Mouse (Mus musculus): ENCODE measurements around the gene Stx4a. TPM values are rescaled to one million over a fixed set of nuclear protein-coding genes. Genes with fewer than 3 reads are reported as not detected.

Stx4a gene
- polyA plus RNA-seq, 1 experiment from 2014 or later, result 28.0 TPM

GRCm38 (mm10) chr7:127880431-127880830, 56.3 kb downstream of the Stx4a start:
- ATAC-seq (ENCODE audit: low read depth) (no peak), DNase-seq (ENCODE audit: low spot score) (no peak)
- 89% methylated on average over 12 of the region's 12 CpGs for WGBS
- Histone ChIP-seq H3K36me3 (ENCODE audit: control insufficient read depth, insufficient read depth, low read length) (peaks cover 77% of the 10 kb centered on the region), H3K9ac (ENCODE audit: low read depth, low read length) (no peak overlapping the region), H3K9me3 (ENCODE audit: control insufficient read depth, low read length) (no peaks in the 10 kb centered on the region), H3K27ac (replicated peaks; ENCODE audit: low read depth, low read length) (no peak overlapping the region), H3K27me3 (replicated peaks; ENCODE audit: control insufficient read depth, insufficient read depth, low read length) (no peaks in the 10 kb centered on the region), H3K4me3 (ENCODE audit: low read depth, low read length) (no peak overlapping the region), H3K4me2 (ENCODE audit: low read depth, low read length) (no peak overlapping the region), H3K4me1 (ENCODE audit: control insufficient read depth, insufficient read depth, low read length) (peaks cover 7% of the 10 kb centered on the region)

GRCm38 (mm10) chr7:127885951-127886350, 61.9 kb downstream of the Stx4a start:
- Histone ChIP-seq H3K4me1 (ENCODE audit: control insufficient read depth, insufficient read depth, low read length) (no peaks in the 10 kb centered on the region; the same call in 1 of the 2 replicates), H3K4me2 (ENCODE audit: low read depth, low read length) (no peak overlapping the region), H3K27ac (replicated peaks; ENCODE audit: low read depth, low read length) (no peak overlapping the region), H3K9ac (ENCODE audit: low read depth, low read length) (no peak overlapping the region), H3K9me3 (ENCODE audit: control insufficient read depth, low read length) (no peaks in the 10 kb centered on the region), H3K4me3 (ENCODE audit: low read depth, low read length) (no peak overlapping the region), H3K36me3 (ENCODE audit: control insufficient read depth, insufficient read depth, low read length) (peaks cover 91% of the 10 kb centered on the region), H3K27me3 (replicated peaks; ENCODE audit: control insufficient read depth, insufficient read depth, low read length) (no peaks in the 10 kb centered on the region)
- DNase-seq (ENCODE audit: low spot score) (peak; percentile 48), ATAC-seq (ENCODE audit: low read depth) (0 out of 2 replicates have a peak, but pooled peaks have one; percentile 10)
- 60% methylated on average over 6 of the region's 6 CpGs for WGBS

GRCm38 (mm10) chr7:127886551-127886950, 62.5 kb downstream of the Stx4a start:
- Histone ChIP-seq H3K9ac (ENCODE audit: low read depth, low read length) (0 out of 2 replicates have a peak overlapping the region, but pooled peaks have one; percentile 25), H3K9me3 (ENCODE audit: control insufficient read depth, low read length) (no peaks in the 10 kb centered on the region), H3K4me1 (ENCODE audit: control insufficient read depth, insufficient read depth, low read length) (no peaks in the 10 kb centered on the region; the same call in 1 of the 2 replicates), H3K27me3 (replicated peaks; ENCODE audit: control insufficient read depth, insufficient read depth, low read length) (no peaks in the 10 kb centered on the region), H3K4me2 (ENCODE audit: low read depth, low read length) (no peak overlapping the region), H3K36me3 (ENCODE audit: control insufficient read depth, insufficient read depth, low read length) (peaks cover 85% of the 10 kb centered on the region), H3K4me3 (ENCODE audit: low read depth, low read length) (no peak overlapping the region), H3K27ac (replicated peaks; ENCODE audit: low read depth, low read length) (no peak overlapping the region)
- 84% methylated on average over 6 of the region's 6 CpGs for WGBS
- ATAC-seq (ENCODE audit: low read depth) (no peak), DNase-seq (ENCODE audit: low spot score) (no peak)

GRCm38 (mm10) chr7:127887191-127887590, 63.1 kb downstream of the Stx4a start:
- H3K4me2 ChIP-seq (ENCODE audit: low read depth, low read length), result no peak overlapping the region
- no peak for DNase-seq (ENCODE audit: low spot score)
- WGBS, result 84% methylated on average over 5 of the region's 8 CpGs
- no peaks in the 10 kb centered on the region for H3K9me3 ChIP-seq (ENCODE audit: control insufficient read depth, low read length)
- no peaks in the 10 kb centered on the region; the same call in 1 of the 2 replicates for H3K4me1 ChIP-seq (ENCODE audit: control insufficient read depth, insufficient read depth, low read length)
- H3K27ac ChIP-seq (replicated peaks; ENCODE audit: low read depth, low read length), result no peak overlapping the region
- no peak overlapping the region for H3K4me3 ChIP-seq (ENCODE audit: low read depth, low read length)
- no peak overlapping the region for H3K9ac ChIP-seq (ENCODE audit: low read depth, low read length)
- ATAC-seq (ENCODE audit: low read depth), result no peak
- peaks cover 81% of the 10 kb centered on the region for H3K36me3 ChIP-seq (ENCODE audit: control insufficient read depth, insufficient read depth, low read length)
- H3K27me3 ChIP-seq (replicated peaks; ENCODE audit: control insufficient read depth, insufficient read depth, low read length), result no peaks in the 10 kb centered on the region

GRCm38 (mm10) chr7:127887781-127888180, 63.7 kb downstream of the Stx4a start:
- Histone ChIP-seq H3K4me1 (ENCODE audit: control insufficient read depth, insufficient read depth, low read length) (no peaks in the 10 kb centered on the region; the same call in 1 of the 2 replicates), H3K9me3 (ENCODE audit: control insufficient read depth, low read length) (no peaks in the 10 kb centered on the region), H3K27me3 (replicated peaks; ENCODE audit: control insufficient read depth, insufficient read depth, low read length) (no peaks in the 10 kb centered on the region), H3K4me3 (ENCODE audit: low read depth, low read length) (no peak overlapping the region), H3K4me2 (ENCODE audit: low read depth, low read length) (no peak overlapping the region), H3K9ac (ENCODE audit: low read depth, low read length) (no peak overlapping the region), H3K36me3 (ENCODE audit: control insufficient read depth, insufficient read depth, low read length) (peaks cover 81% of the 10 kb centered on the region), H3K27ac (replicated peaks; ENCODE audit: low read depth, low read length) (no peak overlapping the region)
- ATAC-seq (ENCODE audit: low read depth) (no peak), DNase-seq (ENCODE audit: low spot score) (no peak)
- 77% methylated on average over 3 of the region's 3 CpGs for WGBS

- H3K27ac ChIP-seq (replicated peaks; ENCODE audit: low read depth, low read length), result no peak overlapping the region
- no peaks in the 10 kb centered on the region for H3K9me3 ChIP-seq (ENCODE audit: control insufficient read depth, low read length)
- H3K4me1 ChIP-seq (ENCODE audit: control insufficient read depth, insufficient read depth, low read length), result no peaks in the 10 kb centered on the region; the same call in 1 of the 2 replicates
- no peak overlapping the region for H3K4me3 ChIP-seq (ENCODE audit: low read depth, low read length)
- peaks cover 81% of the 10 kb centered on the region for H3K36me3 ChIP-seq (ENCODE audit: control insufficient read depth, insufficient read depth, low read length)
- ATAC-seq (ENCODE audit: low read depth) (no peak), DNase-seq (ENCODE audit: low spot score) (no peak)
- H3K27me3 ChIP-seq (replicated peaks; ENCODE audit: control insufficient read depth, insufficient read depth, low read length), result no peaks in the 10 kb centered on the region
- WGBS, result 74% methylated on average over 3 of the region's 3 CpGs
- H3K9ac ChIP-seq (ENCODE audit: low read depth, low read length), result no peak overlapping the region
- H3K4me2 ChIP-seq (ENCODE audit: low read depth, low read length), result no peak overlapping the region
Observed at GRCm38 (mm10) chr7:127888821-127889220, 64.7 kb downstream of the Stx4a start.

- Histone ChIP-seq H3K4me3 (ENCODE audit: low read depth, low read length) (no peak within 1 kb of the TSS), H3K4me2 (ENCODE audit: low read depth, low read length) (no peak within 1 kb of the TSS), H3K9ac (ENCODE audit: low read depth, low read length) (no peak within 1 kb of the TSS), H3K4me1 (ENCODE audit: control insufficient read depth, insufficient read depth, low read length) (peaks cover 7% of the 10 kb centered on the region; the same call in 1 of the 2 replicates), H3K27ac (replicated peaks; ENCODE audit: low read depth, low read length) (no peak within 1 kb of the TSS), H3K27me3 (replicated peaks; ENCODE audit: control insufficient read depth, insufficient read depth, low read length) (no peaks in the 10 kb centered on the region), H3K9me3 (ENCODE audit: control insufficient read depth, low read length) (no peaks in the 10 kb centered on the region), H3K36me3 (ENCODE audit: control insufficient read depth, insufficient read depth, low read length) (peaks cover 62% of the 10 kb centered on the region)
- ATAC-seq (ENCODE audit: low read depth) (no peak), DNase-seq (ENCODE audit: low spot score) (peak; percentile 52)
- 33% methylated on average over 4 of the region's 4 CpGs for WGBS
Observed at GRCm38 (mm10) chr7:127890798-127891197, 66.7 kb downstream of the Stx4a start, which contains the start of gene Prss53. Gene Prss53 (minus strand): TSS chr7:127890970.

GRCm38 (mm10) chr7:127894480-127894879, 70.4 kb downstream of the Stx4a start:
- no peak overlapping the region for H3K27ac ChIP-seq (replicated peaks; ENCODE audit: low read depth, low read length)

GRCm38 (mm10) chr7:127895442-127895841, 71.3 kb downstream of the Stx4a start, which contains the start of the genes Gm21974 and Vkorc1:
Gene Gm21974 (minus strand): TSS chr7:127895454.
Gene Vkorc1 (minus strand): TSS chr7:127895617.
- Histone ChIP-seq H3K9ac (ENCODE audit: low read depth, low read length) (peak within 1 kb of the TSS; percentile 79), H3K4me1 (ENCODE audit: control insufficient read depth, insufficient read depth, low read length) (peaks cover 7% of the 10 kb centered on the region; the same call in 1 of the 2 replicates), H3K27ac (replicated peaks; ENCODE audit: low read depth, low read length) (peak within 1 kb of the TSS; percentile 74), H3K27me3 (replicated peaks; ENCODE audit: control insufficient read depth, insufficient read depth, low read length) (no peaks in the 10 kb centered on the region), H3K4me2 (ENCODE audit: low read depth, low read length) (peak within 1 kb of the TSS; percentile 82), H3K36me3 (ENCODE audit: control insufficient read depth, insufficient read depth, low read length) (peaks cover 20% of the 10 kb centered on the region), H3K9me3 (ENCODE audit: control insufficient read depth, low read length) (no peaks in the 10 kb centered on the region), H3K4me3 (ENCODE audit: low read depth, low read length) (peak within 1 kb of the TSS; percentile 57)
- whole genome bisulfite sequencing, result under 1% methylated on average over 25 of the region's 26 CpGs
- peak; percentile 99 for DNase-seq (ENCODE audit: low spot score)
- peak; percentile 97 for ATAC-seq (ENCODE audit: low read depth)

More at GRCm38 (mm10) chr7:127894480-127894879, 70.4 kb downstream of the Stx4a start:
- 70% methylated on average over 5 of the region's 5 CpGs for WGBS
- ATAC-seq (ENCODE audit: low read depth) (no peak), DNase-seq (ENCODE audit: low spot score) (no peak)
- Histone ChIP-seq H3K4me2 (ENCODE audit: low read depth, low read length) (peak overlapping the region; percentile 82), H3K9ac (ENCODE audit: low read depth, low read length) (peak overlapping the region; percentile 79), H3K4me1 (ENCODE audit: control insufficient read depth, insufficient read depth, low read length) (peaks cover 7% of the 10 kb centered on the region; the same call in 1 of the 2 replicates), H3K4me3 (ENCODE audit: low read depth, low read length) (peak overlapping the region; percentile 57), H3K36me3 (ENCODE audit: control insufficient read depth, insufficient read depth, low read length) (peaks cover 26% of the 10 kb centered on the region), H3K9me3 (ENCODE audit: control insufficient read depth, low read length) (no peaks in the 10 kb centered on the region), H3K27me3 (replicated peaks; ENCODE audit: control insufficient read depth, insufficient read depth, low read length) (no peaks in the 10 kb centered on the region)
